Mouse (Mus musculus) macrophage (primary cell): Measurements from ENCODE around the gene Tas2r119. TPM values are rescaled to one million over a fixed set of nuclear protein-coding genes. Genes with fewer than 3 reads are reported as not detected.
"Not testable (repeated sequence)": the region's sequence is repeated elsewhere in the genome, so short reads cannot be mapped to it uniquely, and the experiment has no call there.

Experiments used
- H3K27ac ChIP-seq: fragments of 350-480 bp; formaldehyde crosslinking; 2 replicates; pipeline ENCODE4 v1.9.0; 2021
- H3K36me3 ChIP-seq: fragments of 350-480 bp; formaldehyde crosslinking; 2 replicates; pipeline ENCODE4 v1.9.0; 2021; ENCODE audit errors: inconsistent target
- H3K4me3 ChIP-seq: fragments of 350-480 bp; formaldehyde crosslinking; 2 replicates; pipeline ENCODE4 v1.9.0; 2021; ENCODE audit errors: inconsistent target
- H3K79me2 ChIP-seq: fragments of 350-480 bp; formaldehyde crosslinking; 2 replicates; pipeline ENCODE4 v1.9.0; 2021; ENCODE audit errors: inconsistent target
- WGBS: methylation state at CpG from one replicate; pipeline ENCODE4 v1.1.7; 2026; ENCODE audit warnings: inconsistent platforms; ENCODE audit not compliant: missing documents; 5-methylcytosine and 5-hydroxymethylcytosine counted together
- polyA plus RNA-seq: library from polyadenylated mRNA; stranded (reverse); fragments of 250-400 nt; gene quantifications from 3 replicates; pipeline ENCODE4 v1.2.4, GENCODE M21; 2018; ENCODE audit warnings: inconsistent platforms

The Tas2r119 gene
- polyA plus RNA-seq, 1 experiment from 2014 or later, result not detected

DNA sequence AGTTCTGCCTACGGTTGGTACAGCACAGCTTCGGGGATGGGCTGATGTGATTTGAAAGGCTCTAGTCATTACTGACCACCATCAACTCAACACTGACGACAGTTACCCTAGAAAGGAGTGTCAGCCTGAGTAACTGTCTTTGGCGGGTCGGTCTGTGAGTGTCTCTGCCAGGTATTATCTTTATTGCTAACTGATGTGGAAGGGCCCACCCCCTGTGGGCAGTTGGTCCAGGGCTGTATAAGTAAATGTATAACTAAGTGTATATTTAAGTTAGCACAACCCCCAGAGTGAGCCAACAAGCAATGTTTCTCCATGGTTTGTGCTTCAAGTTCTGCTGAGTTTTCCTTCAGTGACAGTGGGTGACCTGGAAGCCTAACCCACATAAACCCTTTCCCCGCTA, 13.3 kb downstream of the Tas2r119 start:
- no peak overlapping the region for H3K4me3 ChIP-seq
- WGBS, result 93% methylated on average over 6 of the region's 6 CpGs
- no peaks in the 10 kb centered on the region for H3K36me3 ChIP-seq
- no peak overlapping the region for H3K27ac ChIP-seq
- H3K79me2 ChIP-seq, result no peaks in the 10 kb centered on the region

DNA sequence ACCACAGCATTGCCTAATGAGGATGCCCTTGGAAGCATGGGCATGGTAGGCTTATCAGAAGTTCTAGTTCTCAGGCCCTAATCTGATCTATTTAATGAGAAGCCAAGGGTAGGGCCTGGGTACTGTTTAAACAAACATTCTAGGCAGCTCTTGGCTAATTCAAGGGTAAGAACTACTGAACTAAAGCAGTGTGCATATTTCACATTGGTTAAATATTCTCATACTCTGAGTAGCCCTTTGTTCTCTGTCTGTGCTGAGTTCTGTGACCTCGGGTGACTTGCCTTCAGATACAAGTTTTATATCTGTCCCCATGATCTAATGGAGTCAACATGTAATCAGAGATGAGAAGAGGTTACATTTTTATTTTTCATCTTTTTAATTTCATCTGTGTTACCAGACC, 15.9 kb downstream of the Tas2r119 start:
- no peak overlapping the region for H3K27ac ChIP-seq
- no peaks in the 10 kb centered on the region for H3K36me3 ChIP-seq
- no peak overlapping the region for H3K4me3 ChIP-seq
- WGBS, result 100% methylated on average over 1 of the region's 1 CpGs
- no peaks in the 10 kb centered on the region for H3K79me2 ChIP-seq

DNA sequence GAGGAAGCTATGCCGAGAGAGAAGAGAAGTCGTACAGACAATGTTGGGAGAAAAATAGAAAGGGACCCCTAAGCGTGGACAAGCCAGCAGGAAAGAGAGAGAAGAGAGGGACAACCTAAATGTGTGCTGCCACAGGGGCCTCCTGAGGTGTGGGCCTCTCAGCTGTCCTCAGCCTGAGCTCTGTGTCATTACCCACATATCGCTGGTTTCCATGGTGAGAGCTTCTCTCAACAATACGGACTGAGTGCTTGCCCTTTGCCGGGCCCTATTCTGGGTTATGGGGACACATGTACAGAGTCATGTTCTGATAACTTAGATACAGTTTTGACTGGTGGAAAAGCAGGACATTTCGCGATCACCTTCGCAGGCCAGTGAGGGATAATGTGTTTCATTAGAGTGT, 21.0 kb downstream of the Tas2r119 start:
- Histone ChIP-seq H3K79me2 (no peaks in the 10 kb centered on the region), H3K4me3 (no peak overlapping the region), H3K27ac (no peak overlapping the region), H3K36me3 (no peaks in the 10 kb centered on the region)
- 86% methylated on average over 8 of the region's 9 CpGs for WGBS

DNA sequence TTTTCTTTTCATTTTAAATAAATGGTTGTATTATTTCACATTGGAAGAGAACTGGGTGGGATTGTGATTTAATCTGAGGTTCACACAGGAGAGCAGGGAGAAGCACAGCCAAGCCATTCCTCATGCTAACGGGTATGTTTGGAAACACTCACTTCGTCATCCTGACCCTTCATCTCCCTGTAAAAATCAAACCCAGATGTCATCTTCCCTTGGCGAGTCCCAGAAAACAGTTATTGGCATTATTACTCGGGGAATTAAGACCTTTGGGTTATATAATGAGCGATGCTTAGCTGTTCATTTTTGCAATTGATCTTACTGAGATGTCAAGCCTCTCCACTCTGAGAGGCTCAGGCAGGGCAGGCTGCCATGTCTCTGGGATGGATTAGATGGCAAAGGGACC, 21.5 kb downstream of the Tas2r119 start:
- 83% methylated on average over 5 of the region's 5 CpGs for WGBS
- no peaks in the 10 kb centered on the region for H3K79me2 ChIP-seq
- no peak overlapping the region for H3K4me3 ChIP-seq
- no peaks in the 10 kb centered on the region for H3K36me3 ChIP-seq
- H3K27ac ChIP-seq, result no peak overlapping the region

DNA sequence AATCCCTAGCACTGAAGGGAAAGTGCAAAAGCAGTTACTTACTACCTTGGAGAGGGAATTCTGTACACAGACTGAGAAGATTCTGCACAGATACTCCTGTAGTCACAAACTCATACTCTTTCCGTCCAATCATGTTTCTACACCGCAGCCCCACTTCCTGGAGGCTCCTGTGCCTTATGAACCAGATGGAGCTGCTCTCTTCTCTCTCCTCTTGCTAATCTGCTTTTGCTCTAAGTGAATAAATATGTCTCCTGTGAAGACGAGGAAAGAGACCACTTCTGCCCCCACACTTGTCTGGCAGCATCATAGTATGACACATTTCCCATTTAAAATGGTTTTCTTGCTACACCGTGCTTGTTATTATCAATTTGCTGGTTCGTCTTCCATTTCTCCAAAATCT, 26.2 kb downstream of the Tas2r119 start:
- Histone ChIP-seq H3K36me3 (no peaks in the 10 kb centered on the region), H3K27ac (no peak overlapping the region), H3K79me2 (no peaks in the 10 kb centered on the region), H3K4me3 (no peak overlapping the region)
- 89% methylated on average over 5 of the region's 5 CpGs for WGBS

DNA sequence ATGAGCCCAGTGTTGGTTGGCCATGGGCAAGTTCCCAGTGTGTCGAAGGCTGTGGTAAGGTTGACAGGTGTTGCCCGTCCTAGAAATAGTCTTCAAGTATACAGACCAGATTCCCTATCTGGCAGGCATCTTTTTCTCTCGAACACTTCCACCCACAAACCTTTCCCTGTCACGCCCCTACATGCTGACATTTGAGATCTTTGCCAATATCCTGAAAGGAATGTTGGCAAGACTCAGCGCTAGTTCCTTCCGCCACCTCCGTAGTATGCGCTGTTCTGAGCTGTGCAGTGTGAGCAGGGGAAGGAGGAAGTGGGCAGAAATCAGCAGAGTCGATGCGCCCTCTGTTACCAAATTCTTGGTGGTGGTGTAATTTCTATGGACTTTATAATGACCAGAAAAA, 27.8 kb downstream of the Tas2r119 start:
- no peaks in the 10 kb centered on the region for H3K79me2 ChIP-seq
- H3K36me3 ChIP-seq, result no peaks in the 10 kb centered on the region
- H3K4me3 ChIP-seq, result no peak overlapping the region
- WGBS, result 75% methylated on average over 10 of the region's 10 CpGs
- H3K27ac ChIP-seq, result no peak overlapping the region

DNA sequence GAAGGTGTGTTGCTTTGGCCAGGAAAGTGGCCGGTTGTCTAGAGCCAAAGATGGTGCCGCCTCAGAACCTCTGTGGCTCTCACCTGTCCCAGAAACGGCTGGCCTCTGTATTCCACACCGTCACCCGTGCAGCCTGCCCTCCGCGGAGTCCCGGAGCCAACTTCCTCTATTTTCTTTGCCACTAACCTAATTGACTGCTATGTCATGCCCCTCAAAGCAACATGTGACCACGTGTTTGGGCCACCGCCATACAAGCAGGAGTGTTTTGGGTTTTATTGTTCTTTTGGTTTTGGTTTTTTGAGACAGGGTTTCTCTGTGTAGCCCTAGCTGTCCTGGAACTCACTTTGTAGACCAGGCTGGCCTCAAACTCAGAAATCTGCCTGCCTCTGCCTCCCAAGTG, 37.6 kb downstream of the Tas2r119 start:
- not testable (repeated sequence) for H3K4me3 ChIP-seq, H3K27ac ChIP-seq, H3K36me3 ChIP-seq, H3K79me2 ChIP-seq
- WGBS, result 68% methylated on average over 10 of the region's 10 CpGs

DNA sequence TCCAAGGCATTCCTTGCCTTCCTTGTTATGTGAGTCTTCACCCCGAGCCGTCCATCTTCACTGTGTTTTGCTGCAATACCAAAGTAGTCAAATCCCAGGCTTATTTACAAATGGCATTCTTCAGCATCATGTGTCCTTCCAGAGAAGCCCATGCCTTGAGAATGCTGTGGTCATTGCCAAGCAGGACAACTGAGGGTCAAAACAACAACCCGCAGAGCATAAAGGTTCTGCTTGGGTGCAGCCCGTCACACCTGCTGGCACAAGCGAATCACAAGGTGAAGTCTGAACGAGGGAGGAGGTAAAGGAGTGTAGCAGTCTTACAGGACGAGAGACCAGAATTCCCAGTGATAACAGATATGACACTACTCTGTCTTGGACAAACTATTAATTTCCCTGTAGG, 45.9 kb downstream of the Tas2r119 start:
- WGBS, result 89% methylated on average over 7 of the region's 7 CpGs
- Histone ChIP-seq H3K36me3 (no peaks in the 10 kb centered on the region), H3K4me3 (no peak overlapping the region), H3K27ac (no peak overlapping the region), H3K79me2 (no peaks in the 10 kb centered on the region)

DNA sequence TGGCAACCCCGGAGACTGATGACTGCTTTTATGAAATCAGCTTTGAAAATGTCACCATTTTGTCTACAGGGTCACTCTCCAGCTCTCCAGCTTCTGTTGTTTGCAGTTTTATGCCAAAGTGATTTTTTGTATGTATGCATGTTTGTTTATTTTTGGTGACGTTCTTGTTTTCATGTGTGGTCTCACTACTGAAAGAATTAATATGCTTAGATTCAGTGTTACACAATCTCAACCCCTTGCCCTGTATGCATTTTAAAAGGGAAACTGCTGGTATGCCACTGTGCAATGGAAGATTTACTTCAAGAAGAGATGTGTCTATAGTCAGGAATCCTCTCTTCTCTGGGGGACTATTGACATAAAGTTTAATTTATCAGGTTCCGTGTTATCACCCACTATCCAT, 48.3 kb downstream of the Tas2r119 start:
- Histone ChIP-seq H3K27ac (no peak overlapping the region), H3K36me3 (no peaks in the 10 kb centered on the region), H3K79me2 (no peaks in the 10 kb centered on the region), H3K4me3 (no peak overlapping the region)
- 91% methylated on average over 3 of the region's 3 CpGs for WGBS

DNA sequence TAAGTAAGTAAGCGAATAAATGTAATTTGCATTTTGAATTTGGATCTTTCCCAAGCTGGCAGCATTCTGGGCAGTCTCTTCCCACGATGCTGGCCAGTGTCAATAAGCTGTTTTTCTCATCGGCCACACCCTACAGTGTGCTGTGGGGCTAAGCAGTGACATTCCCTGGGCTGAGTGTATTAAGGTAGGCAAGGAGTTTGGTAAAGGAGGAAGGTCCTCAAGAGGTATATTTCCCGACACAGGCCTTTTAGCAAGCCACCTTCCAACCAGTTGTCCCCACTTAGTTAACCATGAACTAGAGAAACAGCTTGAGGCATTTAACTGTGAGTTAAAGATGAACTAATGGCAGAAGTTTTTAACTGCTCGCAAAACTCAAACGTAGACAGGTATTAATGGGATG, 49.3 kb downstream of the Tas2r119 start:
- no peaks in the 10 kb centered on the region for H3K79me2 ChIP-seq
- 90% methylated on average over 6 of the region's 6 CpGs for WGBS
- H3K27ac ChIP-seq, result no peak overlapping the region
- no peaks in the 10 kb centered on the region for H3K36me3 ChIP-seq
- no peak overlapping the region for H3K4me3 ChIP-seq

DNA sequence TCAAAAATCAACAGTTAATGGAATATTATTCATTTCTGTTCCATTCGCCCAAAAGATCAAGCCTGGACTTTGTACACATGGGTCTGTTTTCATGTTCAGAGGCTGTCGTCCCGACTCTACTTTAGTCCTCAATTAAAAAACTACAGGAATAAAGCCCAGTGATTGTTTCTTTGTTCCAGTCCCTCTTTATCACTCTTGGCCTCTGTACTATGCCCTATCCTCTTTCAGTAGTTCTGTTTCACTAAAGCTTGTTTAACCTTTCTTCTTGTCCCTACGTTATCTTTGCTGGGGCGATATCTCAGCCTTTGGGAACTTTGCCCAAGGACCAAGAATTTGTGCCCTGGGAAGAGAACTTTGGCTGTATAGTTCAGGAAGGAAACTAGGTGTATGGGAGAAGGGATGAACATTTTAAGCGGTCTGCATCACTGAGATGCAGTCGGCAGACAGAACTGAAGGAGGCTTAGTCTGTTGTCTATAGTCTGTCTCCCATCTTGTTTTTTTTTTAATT, 49.9 kb downstream of the Tas2r119 start:
- Histone ChIP-seq H3K79me2 (no peaks in the 10 kb centered on the region), H3K36me3 (no peaks in the 10 kb centered on the region), H3K4me3 (no peak overlapping the region), H3K27ac (no peak overlapping the region)
- WGBS, result 88% methylated on average over 7 of the region's 7 CpGs

Other genes with a start within 250 kb of the Tas2r119 start
- not detected in 3 replicates for gene Sema5a, start 67.5 kb downstream of the Tas2r119 start, polyA plus RNA-seq